Mouse (Mus musculus): ENCODE data around the gene Fam83e.
A peak's percentile ranks its signal among the peaks of the same experiment; 100 is the strongest.

The Fam83e gene

GRCm38 (mm10) chr7:45739820-45740219 is 18.8 kb downstream of the Fam83e start:
- DNase-seq (ENCODE audit: low read depth, low spot score): no peak

- no peak for DNase-seq (ENCODE audit: low read depth, low spot score)
Observed at GRCm38 (mm10) chr7:45741308-45741707, 20.3 kb downstream of the Fam83e start.

- no peak for DNase-seq (ENCODE audit: low read depth, low spot score)
Observed at GRCm38 (mm10) chr7:45741777-45742176, 20.8 kb downstream of the Fam83e start.

- no peak for DNase-seq (ENCODE audit: low read depth, low spot score)
Observed at GRCm38 (mm10) chr7:45742338-45742737, 21.3 kb downstream of the Fam83e start.

GRCm38 (mm10) chr7:45744387-45744786 is 23.4 kb downstream of the Fam83e start:
- DNase-seq (ENCODE audit: low read depth, low spot score): peak; percentile 63

- DNase-seq (ENCODE audit: low read depth, low spot score): no peak
Observed at GRCm38 (mm10) chr7:45746518-45746917, 25.5 kb downstream of the Fam83e start.

GRCm38 (mm10) chr7:45747450-45747849 is 26.4 kb downstream of the Fam83e start:
- no peak for DNase-seq (ENCODE audit: low read depth, low spot score)

GRCm38 (mm10) chr7:45748110-45748509 is 27.1 kb downstream of the Fam83e start:
- no peak for DNase-seq (ENCODE audit: low read depth, low spot score)

- DNase-seq (ENCODE audit: low read depth, low spot score): no peak
Observed at GRCm38 (mm10) chr7:45749401-45749800, 28.4 kb downstream of the Fam83e start.

GRCm38 (mm10) chr7:45750162-45750561 is 29.1 kb downstream of the Fam83e start:
- no peak for DNase-seq (ENCODE audit: low read depth, low spot score)

- no peak for DNase-seq (ENCODE audit: low read depth, low spot score)
Observed at GRCm38 (mm10) chr7:45755703-45756102, 34.7 kb downstream of the Fam83e start.

GRCm38 (mm10) chr7:45759400-45759799 is 38.4 kb downstream of the Fam83e start:
- DNase-seq (ENCODE audit: low read depth, low spot score): no peak

- DNase-seq (ENCODE audit: low read depth, low spot score): no peak
Observed at GRCm38 (mm10) chr7:45760151-45760550, 39.1 kb downstream of the Fam83e start.

GRCm38 (mm10) chr7:45765995-45766394 is 45.0 kb downstream of the Fam83e start:
- DNase-seq (ENCODE audit: low read depth, low spot score): no peak

GRCm38 (mm10) chr7:45766764-45767163 is 45.8 kb downstream of the Fam83e start:
- DNase-seq (ENCODE audit: low read depth, low spot score): no peak

- DNase-seq (ENCODE audit: low read depth, low spot score): no peak
Observed at GRCm38 (mm10) chr7:45767500-45767899, 46.5 kb downstream of the Fam83e start.

- no peak for DNase-seq (ENCODE audit: low read depth, low spot score)
Observed at GRCm38 (mm10) chr7:45770427-45771082, 49.5 kb downstream of the Fam83e start.

GRCm38 (mm10) chr7:45771101-45771500 is 50.1 kb downstream of the Fam83e start:
- no peak for DNase-seq (ENCODE audit: low read depth, low spot score)

GRCm38 (mm10) chr7:45775237-45775636 is 54.2 kb downstream of the Fam83e start:
- DNase-seq (ENCODE audit: low read depth, low spot score): no peak
